Mouse (Mus musculus): ENCODE results near the gene Wdfy1.

The Wdfy1 gene

DNA sequence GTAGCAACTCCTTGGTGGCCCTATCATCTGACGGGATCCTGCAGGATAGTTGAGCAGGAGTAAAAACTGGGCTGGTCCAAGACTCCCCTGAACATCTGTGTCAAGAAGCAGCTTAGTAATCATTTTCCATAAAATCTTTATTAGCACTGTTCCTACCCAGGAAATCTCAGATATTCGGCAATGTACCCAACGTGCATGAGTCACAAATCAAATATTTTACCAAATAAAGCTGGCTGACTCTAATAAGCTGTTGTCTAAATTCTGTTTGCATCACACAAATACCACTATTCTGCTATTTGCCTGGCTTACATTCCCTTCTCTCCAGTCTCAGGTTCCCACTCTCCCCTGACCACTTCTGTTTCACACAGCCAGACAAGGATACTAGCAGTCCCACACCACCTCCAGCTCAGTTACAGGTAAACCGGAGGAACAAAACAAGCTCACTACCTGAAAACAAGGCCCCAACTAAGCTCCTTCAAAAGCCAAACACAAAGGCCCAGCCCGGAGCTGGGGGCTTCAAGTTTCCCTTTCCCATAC is 16.4 kb downstream of the Wdfy1 start:
- no peak for DNase-seq

DNA sequence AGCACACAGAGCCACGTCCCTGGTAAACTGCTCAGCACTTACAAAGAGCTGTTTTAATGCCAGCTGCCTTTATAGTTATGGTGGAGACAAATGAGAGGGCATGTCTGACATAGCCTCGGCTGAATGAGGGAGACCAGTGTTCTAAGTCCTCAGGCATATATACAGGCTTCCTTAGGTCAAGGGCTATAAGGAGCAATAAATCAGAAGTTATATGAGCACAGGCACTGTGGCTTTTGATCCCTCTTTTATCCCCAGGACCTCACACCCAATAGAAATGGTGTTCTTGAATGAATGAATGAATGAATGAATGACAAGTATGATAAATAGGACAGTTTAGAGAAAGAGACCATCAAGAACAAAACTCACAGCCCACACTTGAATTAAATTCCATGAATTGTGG is 16.9 kb downstream of the Wdfy1 start:
- DNase-seq, result no peak

- no peak for DNase-seq
These were observed 18.3 kb downstream of the Wdfy1 start for GRCm38 (mm10) chr1:79757597-79757996.

- no peak for DNase-seq
These were observed 18.8 kb downstream of the Wdfy1 start for GRCm38 (mm10) chr1:79757161-79757560.

GRCm38 (mm10) chr1:79756417-79756816 is 19.5 kb downstream of the Wdfy1 start:
- DNase-seq, result no peak

- no peak for DNase-seq
These were observed 20.6 kb downstream of the Wdfy1 start for GRCm38 (mm10) chr1:79755376-79755775.

DNA sequence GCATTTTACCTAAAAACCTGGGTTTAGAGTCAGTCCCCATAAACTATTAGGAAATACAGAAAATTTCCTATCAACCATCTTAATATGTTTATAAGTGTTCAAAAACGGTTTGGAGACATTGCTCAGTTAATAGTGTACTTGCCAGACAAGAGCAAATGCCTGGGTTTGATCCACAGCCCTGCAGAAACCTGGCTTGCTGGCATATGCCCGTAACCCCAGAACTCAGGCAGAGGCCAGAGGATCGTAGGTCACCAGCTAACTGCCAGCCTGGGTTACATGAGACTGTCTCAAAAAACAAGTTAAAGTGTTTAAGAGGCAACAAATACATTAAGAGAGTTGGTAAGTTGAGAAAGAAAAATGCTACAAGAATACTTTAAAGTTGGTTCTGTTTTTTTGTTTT is 21.0 kb downstream of the Wdfy1 start:
- DNase-seq, result no peak

GRCm38 (mm10) chr1:79753456-79753855 is 22.5 kb downstream of the Wdfy1 start:
- DNase-seq, result no peak

DNA sequence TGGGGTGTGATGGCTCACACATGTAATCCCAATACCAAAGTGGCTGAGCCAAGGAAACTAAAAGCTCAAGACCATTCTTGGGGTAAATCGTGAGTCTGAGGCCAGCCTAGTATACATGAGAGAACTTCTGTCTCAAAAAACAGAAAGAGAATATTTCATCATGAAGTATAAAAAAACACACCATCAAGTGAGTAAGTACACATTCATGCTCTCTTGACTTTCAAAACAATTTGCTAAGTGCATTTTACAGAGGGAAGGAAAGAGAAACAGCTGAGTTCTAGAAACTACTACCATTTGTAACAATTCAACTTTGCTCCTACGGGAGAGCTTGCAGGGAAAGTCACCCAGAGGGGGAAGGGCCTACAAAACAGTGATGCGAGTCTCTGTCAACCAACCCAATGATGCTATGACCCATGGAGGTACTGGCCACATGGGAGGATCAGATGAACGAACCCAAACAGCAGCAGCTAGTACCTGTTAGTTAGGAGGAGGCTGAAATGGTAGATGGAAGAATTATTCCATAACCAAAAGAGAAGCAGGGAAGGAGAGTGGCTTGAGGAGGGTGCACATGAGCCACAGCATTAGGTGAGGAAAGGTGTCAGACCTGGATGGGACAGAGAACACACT is 23.1 kb downstream of the Wdfy1 start:
- no peak for DNase-seq

- no peak for DNase-seq
These were observed 23.8 kb downstream of the Wdfy1 start for GRCm38 (mm10) chr1:79752015-79752695.

- no peak for DNase-seq
These were observed 24.8 kb downstream of the Wdfy1 start for GRCm38 (mm10) chr1:79751186-79751585.

DNA sequence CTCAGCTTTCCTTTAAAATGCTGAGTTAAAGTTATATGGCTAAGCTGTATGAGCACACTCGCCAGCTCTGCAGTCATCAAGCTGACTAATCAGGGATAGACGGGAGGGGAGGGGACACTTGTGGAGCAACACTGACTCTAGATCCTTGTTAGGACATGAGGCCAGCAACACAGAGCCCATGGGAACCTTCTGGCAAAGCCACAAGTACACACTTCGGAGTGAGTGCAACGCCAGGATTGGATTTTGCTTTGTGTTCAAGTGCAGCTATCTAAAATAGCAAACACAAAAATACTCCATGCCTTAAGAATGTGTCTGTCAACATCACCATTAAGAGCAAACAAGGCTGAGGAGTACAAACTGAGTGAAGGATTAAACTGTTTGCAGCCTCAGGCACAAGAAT is 29.9 kb downstream of the Wdfy1 start:
- no peak for DNase-seq

- no peak for DNase-seq
These were observed 32.6 kb downstream of the Wdfy1 start for GRCm38 (mm10) chr1:79743385-79743784.

DNA sequence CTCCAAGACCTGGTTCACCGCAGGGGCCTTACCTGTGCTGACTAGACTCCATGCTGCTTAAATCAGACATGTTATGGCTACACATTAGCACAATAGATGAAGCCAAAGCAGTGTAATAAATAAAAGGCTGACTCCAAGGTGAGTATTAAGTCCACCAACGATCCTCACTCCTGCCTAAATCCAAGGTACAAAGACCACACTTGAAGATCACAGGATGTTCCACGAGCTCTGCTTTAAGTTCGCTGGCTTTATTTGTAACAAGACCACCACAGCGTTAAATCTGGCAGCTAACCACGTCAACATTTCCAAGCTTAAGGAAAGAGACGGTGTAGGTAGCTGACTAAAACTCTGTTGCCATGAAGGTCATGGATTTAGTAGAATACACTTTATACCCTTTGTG is 33.0 kb downstream of the Wdfy1 start:
- no peak for DNase-seq

DNA sequence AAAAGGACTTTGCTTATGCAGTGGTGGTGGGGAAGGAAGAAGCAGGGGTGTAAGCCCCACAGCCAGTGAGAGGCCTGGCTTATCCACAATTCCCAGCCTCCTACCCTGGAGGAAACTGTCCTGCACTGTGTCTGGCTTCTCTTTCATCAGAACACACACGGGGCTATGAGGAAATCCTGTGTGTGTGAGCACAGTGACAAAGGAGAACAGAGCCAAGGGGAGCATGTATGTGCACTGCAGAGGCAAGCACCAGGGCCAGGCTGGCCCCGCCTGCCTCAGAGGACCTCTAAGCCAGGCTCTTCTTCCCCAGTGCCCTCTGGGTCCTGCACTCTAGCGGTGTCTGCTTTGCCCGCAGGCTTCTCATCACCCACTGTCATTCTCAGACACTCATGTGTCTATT is 34.9 kb downstream of the Wdfy1 start:
- no peak for DNase-seq

DNA sequence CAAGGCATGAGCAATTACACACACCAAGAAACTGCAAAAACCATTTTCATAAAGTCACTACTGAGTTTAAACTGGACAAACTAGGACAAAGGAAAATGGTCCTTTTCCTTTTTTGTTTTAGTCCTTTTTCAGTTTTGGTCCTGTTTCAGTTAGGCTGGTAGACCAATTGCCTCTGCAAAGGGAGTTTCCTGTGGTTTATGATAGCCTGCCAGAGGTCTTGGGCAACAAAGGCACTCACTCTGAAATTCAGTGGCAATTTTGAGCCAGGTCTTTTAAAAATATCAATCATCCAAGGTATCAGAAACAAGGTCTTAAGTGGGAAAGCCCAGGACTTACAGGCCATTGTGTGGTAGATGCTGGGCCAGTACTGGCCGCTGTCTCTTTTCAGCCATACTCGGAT is 36.2 kb downstream of the Wdfy1 start:
- no peak for DNase-seq

DNA sequence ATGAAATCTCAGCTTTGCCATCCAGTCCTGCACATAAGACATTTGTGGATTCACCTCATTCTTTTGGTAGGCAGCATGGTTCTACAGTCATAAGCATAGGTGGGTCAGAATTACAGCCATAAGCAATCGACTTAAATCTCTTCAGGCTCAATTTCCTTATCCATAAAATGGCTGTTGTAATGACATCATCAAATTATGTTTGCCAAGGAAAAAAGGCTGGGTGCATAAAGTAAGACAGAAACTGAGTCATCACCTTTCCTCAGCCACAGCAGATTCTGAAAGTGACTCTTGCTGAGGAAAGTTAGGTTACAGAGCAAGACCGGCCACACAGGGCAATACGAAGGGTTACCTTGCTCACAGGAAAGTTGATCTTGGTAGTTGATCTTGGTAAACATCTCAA is 39.5 kb downstream of the Wdfy1 start:
- DNase-seq, result no peak

DNA sequence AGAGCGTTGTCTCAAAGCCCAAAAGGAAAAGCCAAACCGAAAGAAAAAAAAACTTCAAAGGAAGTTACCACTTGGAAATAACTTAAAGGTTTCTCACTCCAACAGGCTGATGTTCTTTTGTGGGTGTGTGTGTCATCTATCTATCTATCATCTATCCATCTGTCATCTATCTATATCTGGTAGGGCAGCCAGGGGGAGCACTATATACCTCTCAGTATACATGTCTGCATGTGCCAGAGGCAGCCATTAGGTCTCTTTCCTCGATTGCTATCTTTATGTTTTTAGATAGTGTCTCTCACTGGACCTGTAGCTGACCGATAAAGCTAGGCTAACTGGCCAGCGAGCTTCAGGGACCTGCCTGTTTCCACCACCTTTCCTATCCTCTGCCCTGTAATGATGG is 41.1 kb downstream of the Wdfy1 start:
- no peak for DNase-seq

DNA sequence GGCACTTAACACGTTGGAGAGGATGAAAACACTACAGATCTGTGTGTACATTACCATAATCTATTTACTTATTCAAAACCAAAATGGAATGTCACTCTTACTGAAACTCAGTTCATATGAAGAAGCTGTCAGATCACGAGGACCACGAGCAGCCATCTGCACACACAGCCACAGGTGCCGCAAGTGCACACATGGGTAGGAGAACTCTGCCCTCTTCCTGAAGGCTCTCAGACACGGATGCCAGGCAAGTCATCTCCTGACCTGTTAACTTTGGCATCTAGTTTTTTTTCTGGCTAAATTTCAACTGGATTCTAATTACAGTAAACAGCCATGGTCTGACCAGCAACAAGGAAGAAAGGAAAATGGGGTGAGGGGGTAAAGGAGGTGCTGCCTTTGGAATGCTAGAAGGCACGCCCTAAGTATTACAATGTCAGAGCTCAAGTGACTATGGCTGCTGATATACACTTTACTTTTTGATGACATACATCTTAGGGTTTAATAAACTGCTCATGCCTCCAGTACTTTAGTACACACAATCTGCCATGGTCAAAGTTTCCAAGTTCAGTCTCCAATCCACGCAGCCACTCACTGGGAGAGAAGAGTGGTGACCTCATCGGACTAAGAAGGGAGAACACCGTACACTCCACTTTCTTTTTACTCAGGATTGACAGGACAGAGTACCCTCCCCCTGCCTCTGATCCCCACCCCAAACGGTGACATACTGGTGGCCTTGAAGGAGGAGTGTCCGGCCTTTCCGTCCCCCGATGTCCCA is 61.6 kb downstream of the Wdfy1 start:
- DNase-seq, result no peak

- no peak for DNase-seq
These were observed 62.9 kb downstream of the Wdfy1 start for GRCm38 (mm10) chr1:79713081-79713480.

DNA sequence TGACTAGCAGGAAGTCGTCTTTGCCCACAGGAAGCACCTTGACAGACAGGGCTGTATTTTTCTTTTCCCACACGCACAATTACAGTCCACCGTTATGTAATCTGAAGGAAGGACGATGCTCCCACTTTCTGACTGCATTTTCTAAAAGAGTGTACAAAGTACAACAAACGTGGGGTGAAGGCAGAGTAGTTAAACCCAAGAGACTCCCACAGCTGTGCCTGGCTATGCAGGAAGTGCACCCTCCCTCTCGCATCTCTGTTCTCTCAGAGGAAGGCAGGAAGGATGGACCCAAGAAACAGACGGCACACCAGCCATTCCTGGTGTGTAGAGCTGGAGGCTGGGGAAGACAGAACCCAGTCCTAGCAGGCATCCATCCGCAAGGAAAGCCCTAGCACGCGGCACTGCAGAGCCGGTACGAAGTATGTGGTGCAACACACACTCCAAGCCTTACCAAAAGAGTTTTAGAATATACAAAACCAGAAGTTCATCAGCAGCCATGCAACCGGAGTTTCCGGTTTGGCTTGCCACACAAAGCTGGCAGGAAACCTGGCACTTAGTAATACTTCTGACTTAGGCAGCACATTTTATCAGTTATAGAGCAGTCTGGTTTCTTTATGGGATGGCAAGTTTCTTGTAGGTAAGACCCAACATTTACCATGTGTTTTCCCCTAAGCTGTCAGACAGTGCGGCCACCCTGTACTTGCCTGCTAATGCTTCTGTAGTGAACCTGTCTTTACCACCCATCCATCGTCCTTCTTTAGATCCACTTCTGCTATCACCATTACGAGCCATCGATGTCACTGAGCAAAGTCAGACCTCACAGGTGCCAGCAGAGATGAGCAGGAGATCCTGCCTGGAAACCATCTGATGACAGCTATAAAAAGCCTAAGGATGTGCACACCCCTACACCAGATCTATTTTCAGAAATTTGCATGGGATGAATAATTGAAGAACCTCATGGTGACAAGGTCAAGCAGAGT is 64.5 kb downstream of the Wdfy1 start:
- DNase-seq, result no peak

DNA sequence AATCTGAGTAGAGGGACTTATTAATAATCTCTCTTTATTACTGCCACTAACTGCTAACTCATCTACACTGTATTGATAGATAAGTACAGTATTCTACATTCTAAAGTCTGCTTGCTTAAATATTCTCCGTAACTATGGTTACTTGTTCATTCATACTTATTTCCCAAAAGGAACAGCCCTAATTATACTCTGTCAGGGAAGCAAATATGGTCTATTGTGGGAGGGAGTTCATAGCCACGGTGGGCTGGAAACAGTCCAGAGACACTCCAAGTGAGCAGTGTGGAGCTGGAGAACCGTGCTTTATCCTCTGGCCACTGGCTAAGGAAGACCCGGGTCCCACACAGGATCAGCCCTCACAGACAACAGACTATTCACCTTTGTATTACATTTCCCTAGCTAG is 65.3 kb downstream of the Wdfy1 start:
- DNase-seq, result no peak

GRCm38 (mm10) chr1:79710216-79710615 is 65.7 kb downstream of the Wdfy1 start:
- no peak for DNase-seq
